Mouse (Mus musculus): Measurements from ENCODE around the gene Agt.

- TF ChIP-seq GATA1 (IDR thresholded peaks at IDR 0.05; ENCODE audit: borderline replicate concordance, low read length) (no peak), FLI1 (IDR thresholded peaks at IDR 0.05; ENCODE audit: low read length) (no peak)
Measured at GRCm38 (mm10) chr8:124576751-124577150, 7.2 kb upstream of the Agt start.
